Mouse (Mus musculus): ENCODE data around the gene Plxna4.

- TF ChIP-seq CTCF (IDR thresholded peaks at IDR 0.05; ENCODE audit: low read depth, low read length), result no peak
- no peak for TF ChIP-seq POLR2A (IDR thresholded peaks at IDR 0.05; ENCODE audit: borderline replicate concordance, low read depth, low read length)
Observed at GRCm38 (mm10) chr6:32437219-32437618, 150.8 kb downstream of the Plxna4 start.
